Mouse (Mus musculus): ENCODE data around the gene Cd33. TPM values are rescaled to one million over a fixed set of nuclear protein-coding genes. Genes with fewer than 3 reads are reported as not detected.

Cd33 gene
- polyA plus RNA-seq, 1 experiment from 2014 or later: 3.0 TPM

- Histone ChIP-seq H3K27ac (ENCODE audit: low read length) (no peak overlapping the region), H3K4me1 (ENCODE audit: control insufficient read depth, insufficient read depth, low read length) (no peaks in the 10 kb centered on the region), H3K9ac (ENCODE audit: low read length) (no peak overlapping the region), H3K9me3 (replicated peaks; ENCODE audit: control insufficient read depth, low read length) (no peaks in the 10 kb centered on the region), H3K4me2 (ENCODE audit: low read depth, low read length) (no peak overlapping the region), H3K36me3 (ENCODE audit: control insufficient read depth, insufficient read depth, low read length) (no peaks in the 10 kb centered on the region), H3K27me3 (ENCODE audit: control insufficient read depth, insufficient read depth, low read length) (no peaks in the 10 kb centered on the region), H3K4me3 (replicated peaks; ENCODE audit: low read length) (no peak overlapping the region)
- 68% methylated on average over 8 of the region's 8 CpGs for WGBS
- ATAC-seq (ENCODE audit: insufficient read depth, low FRiP score): no peak
Observed at GRCm38 (mm10) chr7:43530216-43530785, 13.9 kb downstream of the Cd33 start.

- H3K27me3 ChIP-seq (ENCODE audit: control insufficient read depth, insufficient read depth, low read length): no peaks in the 10 kb centered on the region
- H3K4me2 ChIP-seq (ENCODE audit: low read depth, low read length): no peak overlapping the region
- no peaks in the 10 kb centered on the region for H3K9me3 ChIP-seq (replicated peaks; ENCODE audit: control insufficient read depth, low read length)
- no peaks in the 10 kb centered on the region for H3K4me1 ChIP-seq (ENCODE audit: control insufficient read depth, insufficient read depth, low read length)
- no peaks in the 10 kb centered on the region for H3K36me3 ChIP-seq (ENCODE audit: control insufficient read depth, insufficient read depth, low read length)
- H3K4me3 ChIP-seq (replicated peaks; ENCODE audit: low read length): no peak overlapping the region
- no peak overlapping the region for H3K27ac ChIP-seq (ENCODE audit: low read length)
- H3K9ac ChIP-seq (ENCODE audit: low read length): no peak overlapping the region
- 57% methylated on average over 3 of the region's 3 CpGs for WGBS
- ATAC-seq (ENCODE audit: insufficient read depth, low FRiP score): no peak
Observed at GRCm38 (mm10) chr7:43525313-43525712, 18.9 kb downstream of the Cd33 start.

- 81% methylated on average over 2 of the region's 2 CpGs for WGBS
Observed at GRCm38 (mm10) chr7:43522776-43523175, 21.5 kb downstream of the Cd33 start.

GRCm38 (mm10) chr7:43518341-43518740 lies 25.9 kb downstream of the Cd33 start:
- no peak overlapping the region for H3K9ac ChIP-seq (ENCODE audit: low read length)
- no peak overlapping the region for H3K4me3 ChIP-seq (replicated peaks; ENCODE audit: low read length)
- no peak overlapping the region for H3K4me2 ChIP-seq (ENCODE audit: low read depth, low read length)
- H3K36me3 ChIP-seq (ENCODE audit: control insufficient read depth, insufficient read depth, low read length): no peaks in the 10 kb centered on the region
- ATAC-seq (ENCODE audit: insufficient read depth, low FRiP score): no peak
- H3K4me1 ChIP-seq (ENCODE audit: control insufficient read depth, insufficient read depth, low read length): no peaks in the 10 kb centered on the region
- H3K27me3 ChIP-seq (ENCODE audit: control insufficient read depth, insufficient read depth, low read length): no peaks in the 10 kb centered on the region
- WGBS: 84% methylated on average over 14 of the region's 15 CpGs
- no peak overlapping the region for H3K27ac ChIP-seq (ENCODE audit: low read length)
- H3K9me3 ChIP-seq (replicated peaks; ENCODE audit: control insufficient read depth, low read length): no peaks in the 10 kb centered on the region

More at GRCm38 (mm10) chr7:43522776-43523175, 21.5 kb downstream of the Cd33 start:
- Histone ChIP-seq H3K4me2 (ENCODE audit: low read depth, low read length) (no peak overlapping the region), H3K36me3 (ENCODE audit: control insufficient read depth, insufficient read depth, low read length) (no peaks in the 10 kb centered on the region), H3K9me3 (replicated peaks; ENCODE audit: control insufficient read depth, low read length) (no peaks in the 10 kb centered on the region), H3K9ac (ENCODE audit: low read length) (no peak overlapping the region), H3K4me1 (ENCODE audit: control insufficient read depth, insufficient read depth, low read length) (no peaks in the 10 kb centered on the region), H3K27me3 (ENCODE audit: control insufficient read depth, insufficient read depth, low read length) (no peaks in the 10 kb centered on the region), H3K27ac (ENCODE audit: low read length) (no peak overlapping the region), H3K4me3 (replicated peaks; ENCODE audit: low read length) (no peak overlapping the region)
- ATAC-seq (ENCODE audit: insufficient read depth, low FRiP score): no peak

GRCm38 (mm10) chr7:43515076-43515475 lies 29.2 kb downstream of the Cd33 start:
- Histone ChIP-seq H3K27me3 (ENCODE audit: control insufficient read depth, insufficient read depth, low read length) (no peaks in the 10 kb centered on the region), H3K9me3 (replicated peaks; ENCODE audit: control insufficient read depth, low read length) (no peaks in the 10 kb centered on the region), H3K27ac (ENCODE audit: low read length) (no peak overlapping the region), H3K4me1 (ENCODE audit: control insufficient read depth, insufficient read depth, low read length) (no peaks in the 10 kb centered on the region), H3K36me3 (ENCODE audit: control insufficient read depth, insufficient read depth, low read length) (no peaks in the 10 kb centered on the region), H3K9ac (ENCODE audit: low read length) (no peak overlapping the region), H3K4me2 (ENCODE audit: low read depth, low read length) (no peak overlapping the region), H3K4me3 (replicated peaks; ENCODE audit: low read length) (no peak overlapping the region)
- ATAC-seq (ENCODE audit: insufficient read depth, low FRiP score): no peak; the same call in 1 of the 2 replicates
- 78% methylated on average over 5 of the region's 5 CpGs for WGBS

GRCm38 (mm10) chr7:43512519-43512918 lies 31.7 kb downstream of the Cd33 start:
- no peak overlapping the region for H3K4me2 ChIP-seq (ENCODE audit: low read depth, low read length)
- no peak overlapping the region for H3K4me3 ChIP-seq (replicated peaks; ENCODE audit: low read length)
- WGBS: 81% methylated on average over 4 of the region's 4 CpGs
- no peaks in the 10 kb centered on the region for H3K27me3 ChIP-seq (ENCODE audit: control insufficient read depth, insufficient read depth, low read length)
- H3K9ac ChIP-seq (ENCODE audit: low read length): no peak overlapping the region
- H3K27ac ChIP-seq (ENCODE audit: low read length): no peak overlapping the region
- H3K4me1 ChIP-seq (ENCODE audit: control insufficient read depth, insufficient read depth, low read length): no peaks in the 10 kb centered on the region
- no peaks in the 10 kb centered on the region for H3K36me3 ChIP-seq (ENCODE audit: control insufficient read depth, insufficient read depth, low read length)
- H3K9me3 ChIP-seq (replicated peaks; ENCODE audit: control insufficient read depth, low read length): no peaks in the 10 kb centered on the region
- no peak for ATAC-seq (ENCODE audit: insufficient read depth, low FRiP score)

GRCm38 (mm10) chr7:43511707-43512478 lies 32.3 kb downstream of the Cd33 start:
- Histone ChIP-seq H3K9ac (ENCODE audit: low read length) (no peak overlapping the region), H3K4me3 (replicated peaks; ENCODE audit: low read length) (no peak overlapping the region), H3K4me1 (ENCODE audit: control insufficient read depth, insufficient read depth, low read length) (no peaks in the 10 kb centered on the region), H3K27me3 (ENCODE audit: control insufficient read depth, insufficient read depth, low read length) (no peaks in the 10 kb centered on the region), H3K27ac (ENCODE audit: low read length) (no peak overlapping the region), H3K4me2 (ENCODE audit: low read depth, low read length) (no peak overlapping the region), H3K9me3 (replicated peaks; ENCODE audit: control insufficient read depth, low read length) (no peaks in the 10 kb centered on the region), H3K36me3 (ENCODE audit: control insufficient read depth, insufficient read depth, low read length) (no peaks in the 10 kb centered on the region)
- ATAC-seq (ENCODE audit: insufficient read depth, low FRiP score): no peak
- 37% methylated on average over 4 of the region's 4 CpGs for WGBS

GRCm38 (mm10) chr7:43495343-43496021 lies 48.7 kb downstream of the Cd33 start:
- Histone ChIP-seq H3K27ac (ENCODE audit: low read length) (no peak overlapping the region), H3K9ac (ENCODE audit: low read length) (no peak overlapping the region), H3K9me3 (replicated peaks; ENCODE audit: control insufficient read depth, low read length) (peaks cover 8% of the 10 kb centered on the region; the same call in 1 of the 2 replicates), H3K36me3 (ENCODE audit: control insufficient read depth, insufficient read depth, low read length) (no peaks in the 10 kb centered on the region), H3K27me3 (ENCODE audit: control insufficient read depth, insufficient read depth, low read length) (no peaks in the 10 kb centered on the region; the same call in 1 of the 2 replicates), H3K4me2 (ENCODE audit: low read depth, low read length) (no peak overlapping the region), H3K4me1 (ENCODE audit: control insufficient read depth, insufficient read depth, low read length) (no peaks in the 10 kb centered on the region), H3K4me3 (replicated peaks; ENCODE audit: low read length) (no peak overlapping the region)
- 0 out of 2 replicates have a peak, but pooled peaks have one; percentile 10 for ATAC-seq (ENCODE audit: insufficient read depth, low FRiP score)
- 15% methylated on average over 21 of the region's 21 CpGs for WGBS

GRCm38 (mm10) chr7:43490861-43491260 lies 53.4 kb downstream of the Cd33 start:
- no peaks in the 10 kb centered on the region for H3K9me3 ChIP-seq (replicated peaks; ENCODE audit: control insufficient read depth, low read length)
- WGBS: 57% methylated on average over 9 of the region's 9 CpGs
- no peak for ATAC-seq (ENCODE audit: insufficient read depth, low FRiP score)
- H3K36me3 ChIP-seq (ENCODE audit: control insufficient read depth, insufficient read depth, low read length): no peaks in the 10 kb centered on the region
- no peak overlapping the region for H3K27ac ChIP-seq (ENCODE audit: low read length)
- H3K4me2 ChIP-seq (ENCODE audit: low read depth, low read length): no peak overlapping the region
- H3K4me1 ChIP-seq (ENCODE audit: control insufficient read depth, insufficient read depth, low read length): no peaks in the 10 kb centered on the region; the same call in 1 of the 2 replicates
- H3K9ac ChIP-seq (ENCODE audit: low read length): no peak overlapping the region
- H3K27me3 ChIP-seq (ENCODE audit: control insufficient read depth, insufficient read depth, low read length): no peaks in the 10 kb centered on the region; the same call in 1 of the 2 replicates
- H3K4me3 ChIP-seq (replicated peaks; ENCODE audit: low read length): no peak overlapping the region
